Mouse (Mus musculus) limb, embryonic 10.5 days (tissue): ENCODE data around the gene Rab3b. TPM values are rescaled to one million over a fixed set of nuclear protein-coding genes. Genes with fewer than 3 reads are reported as not detected.
A peak's percentile ranks its signal among the peaks of the same experiment; 100 is the strongest.

ENCODE experiments used
- DNase-seq: peaks from one replicate; pipeline ENCODE4 v3.0.0-alpha.2; 2017; ENCODE audit warnings: low spot score
- H3K27ac ChIP-seq: fragments of 300-500 bp; sonication (generic); 2 replicates; pipeline ENCODE4 v1.5.1; 2016; ENCODE audit warnings: mild to moderate bottlenecking
- H3K27me3 ChIP-seq: fragments of 300-500 bp; sonication (generic); 2 replicates; pipeline ENCODE4 v1.6.1; 2016; ENCODE audit warnings: low read depth, mild to moderate bottlenecking; ENCODE audit not compliant: poor library complexity, severe bottlenecking
- H3K36me3 ChIP-seq: fragments of 300-500 bp; sonication (generic); 2 replicates; pipeline ENCODE4 v1.6.1; 2016; ENCODE audit warnings: mild to moderate bottlenecking, moderate library complexity
- H3K4me1 ChIP-seq: fragments of 300-500 bp; sonication (generic); 2 replicates; pipeline ENCODE4 v1.6.1; 2016
- H3K4me3 ChIP-seq: fragments of 300-500 bp; sonication (generic); 2 replicates; pipeline ENCODE4 v1.5.1; 2016; ENCODE audit warnings: mild to moderate bottlenecking, moderate library complexity
- H3K9me3 ChIP-seq: fragments of 300-500 bp; sonication (generic); replicated peaks from 2 replicates; pipeline ENCODE4 v1.6.1; 2016; ENCODE audit warnings: mild to moderate bottlenecking
- WGBS: fragments of 180-500 bp; shearing (Covaris S2); methylation state at CpG from one replicate; pipeline ENCODE4 v1.1.7; 2016; 5-methylcytosine and 5-hydroxymethylcytosine counted together
- polyA plus RNA-seq: library from polyadenylated mRNA; unstranded; fragments of >200 nt; fragmentation: Nextera tagmentation; extraction: Ambion mirVana; gene quantifications from 2 replicates; pipeline ENCODE4 v1.2.1, GENCODE M21; 2016

The Rab3b gene
- polyA plus RNA-seq: 8.0 and 11.3 TPM in 2 replicates

DNA sequence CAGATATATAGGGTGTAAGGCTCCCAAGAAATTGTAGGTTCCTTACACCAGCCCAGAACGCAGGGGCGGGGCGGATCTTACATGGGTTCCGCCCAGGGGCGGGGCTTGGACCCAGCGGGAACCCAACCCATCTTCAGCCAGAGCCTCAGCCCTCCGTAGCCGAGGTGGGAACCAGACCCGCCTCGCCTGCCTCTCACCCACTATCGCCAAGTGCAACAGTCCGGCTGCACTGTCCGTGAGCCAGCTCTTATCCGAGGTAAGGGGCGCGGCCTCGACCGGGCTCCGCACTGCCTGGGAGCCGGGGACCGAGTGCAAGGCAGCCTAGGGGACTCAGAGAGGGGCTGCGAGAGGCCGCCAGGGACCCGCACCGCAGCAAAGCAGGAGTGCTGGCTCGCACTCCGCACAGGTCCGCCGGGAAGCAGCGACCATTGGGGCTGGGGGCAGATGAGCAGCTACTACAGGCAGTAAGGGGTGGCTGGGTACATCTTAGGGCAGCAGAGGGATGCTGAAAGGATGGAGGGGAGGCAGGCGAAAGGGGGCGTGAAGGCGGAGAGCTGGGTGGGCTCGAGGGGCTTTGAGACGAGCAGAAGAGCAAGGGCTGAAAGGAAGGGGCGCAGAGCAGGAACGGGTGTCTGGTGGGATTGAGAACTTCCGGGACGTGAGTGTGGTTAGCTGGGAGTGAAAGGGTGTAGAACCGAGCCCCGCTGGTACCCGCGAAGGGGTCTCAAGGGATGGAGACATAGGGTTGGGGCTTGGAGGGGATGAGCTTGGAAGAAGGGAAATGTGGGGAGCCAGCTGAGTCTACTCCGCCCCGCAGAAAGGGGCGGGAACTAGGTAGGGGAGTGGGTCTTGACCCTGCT, at the start of gene Rab3b:
Gene Rab3b (plus strand): TSS at position 101 of the 860 bp plus-strand sequence.
- Histone ChIP-seq H3K9me3 (no peaks in the 10 kb centered on the region), H3K4me1 (peaks cover 20% of the 10 kb centered on the region), H3K4me3 (peak within 1 kb of the TSS; percentile 63), H3K36me3 (no peaks in the 10 kb centered on the region), H3K27me3 (peaks cover 28% of the 10 kb centered on the region), H3K27ac (peak within 1 kb of the TSS; percentile 59)
- WGBS: under 1% methylated on average over 46 of the region's 46 CpGs
- DNase-seq: peak; percentile 71

DNA sequence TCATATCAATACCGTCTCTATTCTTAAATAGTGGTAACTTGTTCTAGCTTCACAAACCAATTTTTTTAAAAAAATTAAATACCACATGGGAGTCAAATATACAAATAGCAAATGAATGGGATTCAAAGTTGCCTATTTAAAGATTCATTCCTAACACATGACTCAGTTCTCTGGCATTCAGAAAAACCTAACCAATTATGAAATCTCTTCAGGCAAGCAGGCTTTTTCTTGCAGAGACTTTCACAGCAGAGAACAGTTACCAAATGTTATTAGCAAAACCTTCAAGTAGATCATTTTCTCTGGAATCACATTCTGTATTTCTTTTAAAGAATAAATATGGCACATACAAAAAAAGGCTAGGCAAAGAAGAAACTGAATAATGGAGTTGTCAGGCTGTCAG, 48.2 kb upstream of the Rab3b start:
- no peaks in the 10 kb centered on the region for H3K27me3 ChIP-seq
- H3K9me3 ChIP-seq: no peaks in the 10 kb centered on the region
- 98% methylated on average over 1 of the region's 1 CpGs for WGBS
- H3K36me3 ChIP-seq: peaks cover 47% of the 10 kb centered on the region
- H3K4me1 ChIP-seq: peaks cover 15% of the 10 kb centered on the region
- no peak overlapping the region for H3K4me3 ChIP-seq
- DNase-seq: no peak
- no peak overlapping the region for H3K27ac ChIP-seq

DNA sequence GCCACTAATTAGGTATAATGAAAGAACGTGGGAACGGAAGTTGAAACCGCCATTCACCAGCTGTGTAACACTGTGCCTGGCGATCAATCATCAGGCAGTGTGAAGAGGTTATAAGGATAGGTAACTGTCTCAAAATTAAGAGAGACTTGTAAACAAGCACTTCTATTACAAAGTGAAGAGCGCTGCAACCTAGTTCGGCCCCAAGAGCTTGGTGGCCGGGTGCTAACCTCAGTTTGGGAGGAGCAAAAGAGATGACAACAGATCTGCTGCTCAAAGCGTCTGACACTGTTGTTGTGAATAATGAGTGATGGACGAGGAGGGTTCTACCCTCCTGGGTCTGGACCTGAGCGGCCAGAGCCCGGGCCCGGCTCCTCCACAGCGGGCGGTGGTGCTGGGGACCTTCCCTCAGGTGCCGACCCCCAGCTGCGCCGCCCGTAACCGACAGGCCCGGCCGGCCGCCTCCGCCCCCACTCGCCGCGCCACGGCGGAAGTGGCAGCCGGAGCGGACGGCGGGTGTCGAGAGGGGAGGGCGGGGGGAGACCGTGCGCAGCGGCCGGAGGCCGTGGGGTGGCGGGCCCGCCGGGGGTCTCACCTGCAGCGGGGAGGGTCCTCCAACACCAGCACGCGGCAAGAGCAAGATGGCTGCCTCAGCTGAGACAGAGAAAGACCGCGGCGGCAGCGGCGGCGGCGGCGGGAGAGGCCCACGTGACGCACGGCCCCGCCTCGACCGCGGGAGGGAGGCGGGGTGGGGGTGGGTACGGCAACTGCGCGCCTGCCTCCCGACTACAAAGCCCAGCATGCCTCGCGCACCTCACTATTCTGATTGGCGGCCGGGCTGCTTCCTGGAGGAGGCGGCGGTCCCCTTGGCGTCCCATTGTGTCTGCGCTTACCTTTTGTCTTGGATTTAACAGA, 45.7 kb upstream of the Rab3b start, which contains the start of gene Btf3l4:
Gene Btf3l4 (minus strand): TSS at position 699 of the 912 bp plus-strand sequence.
- Histone ChIP-seq H3K4me1 (peaks cover 22% of the 10 kb centered on the region), H3K27me3 (no peaks in the 10 kb centered on the region), H3K27ac (peak within 1 kb of the TSS; percentile 100), H3K4me3 (peak within 1 kb of the TSS; percentile 97), H3K9me3 (no peaks in the 10 kb centered on the region), H3K36me3 (peaks cover 22% of the 10 kb centered on the region)
- WGBS: under 1% methylated on average over 59 of the region's 73 CpGs
- DNase-seq: peak; percentile 98

DNA sequence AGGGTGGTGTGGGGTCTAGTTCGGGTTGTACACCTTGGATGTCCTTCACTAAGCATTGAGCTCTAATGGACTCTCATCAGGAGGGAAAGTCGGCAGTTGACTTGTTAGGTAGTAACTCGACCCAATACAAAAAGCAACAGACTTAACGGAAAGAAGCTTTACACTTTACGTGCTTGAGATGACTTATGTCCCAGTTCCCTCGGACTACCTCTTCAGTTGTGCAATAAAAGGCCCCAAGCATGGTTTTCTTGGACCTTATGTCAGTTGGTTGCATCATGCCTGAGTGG, 45.1 kb upstream of the Rab3b start:
- Histone ChIP-seq H3K9me3 (no peaks in the 10 kb centered on the region), H3K27me3 (no peaks in the 10 kb centered on the region), H3K4me1 (peaks cover 22% of the 10 kb centered on the region), H3K27ac (peak overlapping the region; percentile 100), H3K4me3 (peak overlapping the region; percentile 97), H3K36me3 (peaks cover 20% of the 10 kb centered on the region)
- under 1% methylated on average over 6 of the region's 6 CpGs for WGBS
- no peak for DNase-seq

DNA sequence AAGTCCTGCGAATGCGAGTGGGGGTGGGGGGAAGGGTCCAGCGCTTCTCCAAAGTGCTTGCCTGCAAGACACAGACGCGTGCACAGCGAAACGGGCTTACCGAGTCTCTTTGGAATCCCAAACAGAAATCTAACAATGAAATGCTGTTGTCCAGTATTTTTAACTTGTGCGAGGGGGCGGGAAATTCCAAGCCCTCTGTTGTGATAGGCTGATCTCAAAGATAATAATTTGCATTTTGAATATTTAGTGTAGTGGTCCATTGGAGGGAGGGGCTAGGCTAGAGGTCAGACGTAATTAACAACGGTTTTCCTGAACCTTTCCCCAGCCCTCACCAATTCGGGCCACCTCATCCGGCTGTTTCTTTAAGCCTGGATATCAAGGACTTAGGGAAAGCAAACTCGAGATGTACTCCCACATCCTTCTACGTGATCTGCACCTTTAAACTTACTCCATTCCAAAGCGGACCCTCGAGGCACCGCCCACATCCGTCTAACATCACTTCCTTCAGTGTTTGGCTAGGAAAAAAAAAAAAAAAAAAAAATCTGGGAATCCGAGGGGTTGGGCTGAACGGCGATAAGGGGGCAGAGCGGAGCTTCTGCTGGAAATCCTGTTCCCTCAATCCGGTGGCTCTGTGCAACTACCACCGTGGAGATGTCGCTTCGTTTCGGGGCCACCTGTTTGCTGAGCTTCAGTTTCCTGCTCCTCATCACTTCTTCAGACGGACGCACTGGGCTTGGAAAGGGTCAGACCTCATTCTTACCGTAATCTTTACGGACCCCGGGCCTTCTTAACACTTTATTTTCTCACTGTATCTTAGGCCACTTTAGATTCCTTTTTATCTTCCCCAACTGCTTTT, 44.5 kb upstream of the Rab3b start, which contains the start of gene Txndc12:
Gene Txndc12 (plus strand): TSS at position 487 of the 856 bp plus-strand sequence.
- Histone ChIP-seq H3K36me3 (peaks cover 16% of the 10 kb centered on the region), H3K27ac (peak within 1 kb of the TSS; percentile 100), H3K4me1 (peaks cover 22% of the 10 kb centered on the region), H3K4me3 (peak within 1 kb of the TSS; percentile 97), H3K27me3 (no peaks in the 10 kb centered on the region), H3K9me3 (no peaks in the 10 kb centered on the region)
- peak; percentile 85 for DNase-seq
- 0% methylated on average over 34 of the region's 34 CpGs for WGBS

DNA sequence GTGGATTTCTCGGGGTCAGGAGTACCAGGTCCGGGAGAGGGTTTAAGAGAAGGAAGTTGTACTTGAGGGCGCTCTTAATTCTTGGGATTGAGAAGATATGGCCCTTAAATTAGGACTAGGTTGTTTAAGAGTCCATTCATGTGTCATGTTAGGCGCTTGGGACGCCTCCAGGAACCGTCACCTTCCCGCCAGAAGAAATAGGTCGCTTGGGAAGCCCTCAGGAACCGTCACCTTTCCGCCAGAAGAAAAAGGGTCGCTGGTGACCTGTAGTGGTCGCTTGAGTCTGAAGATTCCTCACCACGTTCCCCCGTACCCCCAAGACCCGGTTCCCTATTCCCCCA, 43.9 kb upstream of the Rab3b start:
- H3K27ac ChIP-seq: peak overlapping the region; percentile 100
- peak; percentile 41 for DNase-seq

DNA sequence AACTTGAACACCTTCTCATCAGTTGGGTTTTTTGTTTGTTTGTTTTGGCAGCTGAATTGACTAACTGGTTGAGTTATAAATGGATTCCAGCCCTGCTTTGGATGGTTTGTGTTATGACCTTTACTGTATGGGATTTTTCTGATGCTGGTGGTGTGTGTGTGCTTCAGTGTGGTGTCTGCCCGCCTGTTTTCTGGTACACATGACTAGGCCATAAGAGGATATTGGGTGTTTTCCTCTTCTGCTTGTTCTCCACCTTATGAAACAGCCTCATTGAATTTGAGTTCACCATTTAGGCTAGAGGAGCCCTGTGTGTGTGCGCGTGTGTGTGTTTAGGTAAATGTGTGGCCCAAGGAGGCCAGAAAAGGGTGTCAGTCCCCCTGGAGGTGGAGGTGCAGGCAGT, 43.4 kb upstream of the Rab3b start:
- Histone ChIP-seq H3K36me3 (peaks cover 10% of the 10 kb centered on the region), H3K4me3 (peak overlapping the region; percentile 97), H3K27me3 (no peaks in the 10 kb centered on the region), H3K9me3 (no peaks in the 10 kb centered on the region), H3K4me1 (peaks cover 22% of the 10 kb centered on the region), H3K27ac (peak overlapping the region; percentile 100)
- WGBS: 63% methylated on average over 3 of the region's 3 CpGs
- no peak for DNase-seq

More for the DNA sequence above, 43.9 kb upstream of the Rab3b start:
- Histone ChIP-seq H3K9me3 (no peaks in the 10 kb centered on the region), H3K4me3 (peak overlapping the region; percentile 97), H3K36me3 (peaks cover 10% of the 10 kb centered on the region), H3K4me1 (peaks cover 22% of the 10 kb centered on the region), H3K27me3 (no peaks in the 10 kb centered on the region)
- WGBS: under 1% methylated on average over 15 of the region's 15 CpGs

DNA sequence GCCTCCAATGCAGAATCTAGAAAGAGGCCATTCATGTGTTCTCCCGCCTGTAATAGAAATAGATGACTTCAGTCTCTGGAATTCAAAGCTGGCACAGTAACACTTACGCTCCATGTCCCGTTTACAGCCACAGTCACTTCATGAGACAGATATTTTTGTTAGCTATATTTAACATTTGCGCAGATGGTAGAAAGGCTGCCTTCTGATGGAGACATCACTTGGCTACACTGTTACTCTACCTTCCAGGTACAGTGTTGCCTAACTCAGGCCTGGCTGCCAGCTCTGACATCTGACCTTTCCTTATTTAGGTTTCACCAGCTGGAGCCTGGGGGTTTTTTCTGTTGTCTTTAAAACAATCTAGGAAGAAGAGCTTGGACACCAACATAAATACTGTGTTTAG, 40.8 kb upstream of the Rab3b start:
- WGBS: 93% methylated on average over 4 of the region's 4 CpGs
- DNase-seq: no peak
- no peak overlapping the region for H3K4me3 ChIP-seq
- peaks cover 13% of the 10 kb centered on the region; the same call in 1 of the 2 replicates for H3K4me1 ChIP-seq
- H3K27ac ChIP-seq: no peak overlapping the region
- H3K9me3 ChIP-seq: no peaks in the 10 kb centered on the region
- no peaks in the 10 kb centered on the region for H3K27me3 ChIP-seq
- peaks cover 22% of the 10 kb centered on the region for H3K36me3 ChIP-seq

DNA sequence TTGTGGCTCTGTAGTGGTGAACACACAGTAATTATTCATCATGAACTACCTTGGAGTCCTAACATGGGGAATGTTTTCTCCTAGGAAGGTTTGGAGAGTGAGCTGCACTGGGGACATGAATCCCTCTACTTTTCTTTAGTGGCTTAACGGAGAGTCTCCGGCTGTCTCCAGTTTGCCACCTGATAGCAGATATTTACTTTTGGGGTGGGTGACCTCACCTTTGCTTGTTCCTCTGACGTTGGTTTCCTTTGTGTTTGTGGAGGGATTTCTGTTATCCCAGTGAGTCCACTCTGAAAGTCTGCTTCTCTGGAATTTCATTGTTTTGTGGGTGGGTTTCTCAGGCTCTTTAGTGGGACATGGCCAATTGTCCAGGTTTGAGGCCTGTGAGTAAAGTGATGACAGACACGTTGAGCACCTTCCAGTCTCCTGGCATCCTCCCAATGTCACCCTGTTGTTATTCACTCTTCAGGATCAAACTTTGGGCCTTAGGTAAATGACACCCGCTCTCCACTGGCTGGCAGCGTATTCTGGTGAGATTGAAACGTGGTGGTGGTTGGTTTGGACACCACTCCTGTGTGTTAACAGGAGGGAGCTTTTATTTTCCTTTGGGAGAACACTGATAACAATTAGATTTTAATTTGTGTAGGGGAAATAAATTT, 36.8 kb upstream of the Rab3b start:
- no peaks in the 10 kb centered on the region for H3K4me1 ChIP-seq
- WGBS: 91% methylated on average over 7 of the region's 7 CpGs
- DNase-seq: no peak
- H3K27ac ChIP-seq: no peak overlapping the region
- H3K27me3 ChIP-seq: no peaks in the 10 kb centered on the region
- H3K36me3 ChIP-seq: peaks cover 22% of the 10 kb centered on the region
- no peak overlapping the region for H3K4me3 ChIP-seq
- H3K9me3 ChIP-seq: no peaks in the 10 kb centered on the region

DNA sequence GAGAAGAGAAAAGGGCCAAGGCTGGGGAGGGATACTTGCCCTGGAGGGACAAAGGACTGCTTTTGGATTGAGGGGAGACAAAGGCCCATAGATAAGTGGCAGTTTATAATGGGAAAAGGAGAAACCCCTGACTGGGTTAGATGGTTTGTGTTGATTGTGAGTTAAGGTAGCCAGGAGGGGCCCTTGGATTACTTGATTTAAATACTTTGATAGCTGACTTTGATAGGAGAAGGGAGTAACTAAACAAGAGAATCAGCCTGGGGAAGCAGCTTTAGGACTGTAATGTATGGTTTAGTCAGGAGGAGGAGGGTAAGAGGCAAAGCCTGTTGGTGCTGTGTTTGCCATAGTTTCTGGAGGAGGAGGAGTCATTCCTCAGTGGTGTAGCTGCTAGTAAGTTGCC, 35.5 kb upstream of the Rab3b start:
- Histone ChIP-seq H3K9me3 (no peaks in the 10 kb centered on the region), H3K36me3 (peaks cover 22% of the 10 kb centered on the region), H3K27me3 (no peaks in the 10 kb centered on the region), H3K4me3 (no peak overlapping the region), H3K27ac (no peak overlapping the region), H3K4me1 (peaks cover 3% of the 10 kb centered on the region)
- no peak for DNase-seq

DNA sequence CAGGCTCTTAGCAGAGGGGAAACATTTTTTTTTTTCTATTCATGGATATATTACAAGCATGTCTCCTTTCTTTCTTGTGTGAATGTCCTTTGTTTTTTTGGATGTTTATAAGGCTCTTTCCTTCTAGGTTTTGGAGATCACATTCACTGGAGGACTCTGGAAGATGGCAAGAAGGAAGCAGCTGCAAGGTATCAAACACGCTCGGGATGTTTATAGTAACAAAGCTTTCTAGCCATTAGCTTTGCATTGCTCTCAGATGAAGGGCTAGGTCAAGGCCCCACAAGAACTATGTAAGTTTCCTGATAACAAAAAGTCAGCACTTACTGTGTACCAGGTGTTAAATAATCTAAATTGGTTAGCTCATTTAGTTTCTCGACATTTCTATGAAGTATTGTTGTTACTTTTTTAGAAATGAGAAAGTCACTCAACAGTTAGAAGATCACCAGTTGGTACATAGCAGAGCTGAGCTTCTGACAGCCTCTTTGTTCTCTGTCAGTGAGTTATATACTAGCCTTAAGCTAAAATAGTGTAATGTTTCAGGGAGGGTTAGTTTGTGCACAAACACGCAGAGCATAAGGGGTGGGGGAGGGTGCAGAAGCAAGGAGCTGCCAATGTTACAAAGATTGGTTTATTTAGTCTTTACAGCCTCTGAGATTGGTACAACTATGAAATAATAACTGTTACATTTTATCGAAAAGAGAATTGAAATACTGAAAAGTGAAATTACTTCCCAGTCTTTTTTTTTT, 32.9 kb upstream of the Rab3b start:
- Histone ChIP-seq H3K4me3 (no peak overlapping the region), H3K27me3 (no peaks in the 10 kb centered on the region), H3K9me3 (no peaks in the 10 kb centered on the region), H3K36me3 (peaks cover 32% of the 10 kb centered on the region), H3K27ac (no peak overlapping the region), H3K4me1 (peaks cover 15% of the 10 kb centered on the region)
- 87% methylated on average over 5 of the region's 5 CpGs for WGBS
- DNase-seq: no peak
